Mouse (Mus musculus): Measurements from ENCODE around the gene Sgcd. TPM values are rescaled to one million over a fixed set of nuclear protein-coding genes. Genes with fewer than 3 reads are reported as not detected.

Sgcd gene
- polyA plus RNA-seq, 1 experiment from 2014 or later, result 8.4 TPM

GRCm38 (mm10) chr11:47377421-47377820 lies 611.3 kb downstream of the Sgcd start:
- H3K27ac ChIP-seq (ENCODE audit: poor library complexity, severe bottlenecking), result peak overlapping the region; percentile 79
- H3K4me2 ChIP-seq, result peak overlapping the region; percentile 59
- 0 out of 2 replicates have a peak overlapping the region, but pooled peaks have one; percentile 36 for H3K9ac ChIP-seq
- no peaks in the 10 kb centered on the region for H3K9me3 ChIP-seq (replicated peaks)
- no peaks in the 10 kb centered on the region for H3K36me3 ChIP-seq
- 37% methylated on average over 6 of the region's 6 CpGs for WGBS
- H3K27me3 ChIP-seq (replicated peaks), result no peaks in the 10 kb centered on the region
- peaks cover 21% of the 10 kb centered on the region for H3K4me1 ChIP-seq (replicated peaks)
- peak overlapping the region; percentile 12; the same call in 1 of the 2 replicates for H3K4me3 ChIP-seq
- ATAC-seq (ENCODE audit: insufficient number of reproducible peaks, low FRiP score), result no peak

- Histone ChIP-seq H3K36me3 (no peaks in the 10 kb centered on the region), H3K4me2 (peak overlapping the region; percentile 59), H3K4me3 (peak overlapping the region; percentile 12; the same call in 1 of the 2 replicates), H3K9ac (no peak overlapping the region), H3K4me1 (replicated peaks) (peaks cover 26% of the 10 kb centered on the region), H3K27me3 (replicated peaks) (no peaks in the 10 kb centered on the region), H3K9me3 (replicated peaks) (no peaks in the 10 kb centered on the region), H3K27ac (ENCODE audit: poor library complexity, severe bottlenecking) (peak overlapping the region; percentile 79)
- 43% methylated on average over 1 of the region's 1 CpGs for WGBS
- no peak for ATAC-seq (ENCODE audit: insufficient number of reproducible peaks, low FRiP score)
These were observed 611.9 kb downstream of the Sgcd start for GRCm38 (mm10) chr11:47376915-47377314.

GRCm38 (mm10) chr11:47371616-47372015 lies 617.2 kb downstream of the Sgcd start:
- no peak overlapping the region for H3K9ac ChIP-seq
- no peak for ATAC-seq (ENCODE audit: insufficient number of reproducible peaks, low FRiP score)
- no peak overlapping the region for H3K4me3 ChIP-seq
- no peaks in the 10 kb centered on the region for H3K9me3 ChIP-seq (replicated peaks)
- H3K4me2 ChIP-seq, result no peak overlapping the region
- H3K36me3 ChIP-seq, result peaks cover 2% of the 10 kb centered on the region; the same call in 1 of the 2 replicates
- H3K4me1 ChIP-seq (replicated peaks), result peaks cover 10% of the 10 kb centered on the region
- H3K27me3 ChIP-seq (replicated peaks), result no peaks in the 10 kb centered on the region
- H3K27ac ChIP-seq (ENCODE audit: poor library complexity, severe bottlenecking), result no peak overlapping the region
- 54% methylated on average over 2 of the region's 2 CpGs for WGBS

GRCm38 (mm10) chr11:47351585-47351984 lies 637.2 kb downstream of the Sgcd start:
- Histone ChIP-seq H3K9ac (no peak overlapping the region), H3K4me2 (no peak overlapping the region), H3K4me1 (replicated peaks) (no peaks in the 10 kb centered on the region), H3K27me3 (replicated peaks) (no peaks in the 10 kb centered on the region), H3K36me3 (no peaks in the 10 kb centered on the region), H3K4me3 (no peak overlapping the region), H3K9me3 (replicated peaks) (no peaks in the 10 kb centered on the region), H3K27ac (ENCODE audit: poor library complexity, severe bottlenecking) (no peak overlapping the region)
- 0 out of 2 replicates have a peak, but pooled peaks have one; percentile 63 for ATAC-seq (ENCODE audit: insufficient number of reproducible peaks, low FRiP score)
- WGBS, result 62% methylated on average over 2 of the region's 2 CpGs

- no peak overlapping the region for H3K9ac ChIP-seq
- H3K27ac ChIP-seq (ENCODE audit: poor library complexity, severe bottlenecking), result no peak overlapping the region
- H3K9me3 ChIP-seq (replicated peaks), result no peaks in the 10 kb centered on the region
- H3K36me3 ChIP-seq, result no peaks in the 10 kb centered on the region
- no peak for ATAC-seq (ENCODE audit: insufficient number of reproducible peaks, low FRiP score)
- no peak overlapping the region for H3K4me2 ChIP-seq
- H3K27me3 ChIP-seq (replicated peaks), result no peaks in the 10 kb centered on the region
- H3K4me1 ChIP-seq (replicated peaks), result peaks cover 4% of the 10 kb centered on the region; the same call in 1 of the 2 replicates
- 30% methylated on average over 2 of the region's 2 CpGs for WGBS
- no peak overlapping the region for H3K4me3 ChIP-seq
These were observed 645.3 kb downstream of the Sgcd start for GRCm38 (mm10) chr11:47343486-47343885.

- Histone ChIP-seq H3K27me3 (replicated peaks) (no peaks in the 10 kb centered on the region), H3K36me3 (no peaks in the 10 kb centered on the region), H3K9me3 (replicated peaks) (no peaks in the 10 kb centered on the region), H3K9ac (no peak overlapping the region), H3K4me1 (replicated peaks) (peaks cover 5% of the 10 kb centered on the region), H3K27ac (ENCODE audit: poor library complexity, severe bottlenecking) (no peak overlapping the region), H3K4me2 (no peak overlapping the region), H3K4me3 (no peak overlapping the region)
- WGBS, result 72% methylated on average over 2 of the region's 2 CpGs
- no peak for ATAC-seq (ENCODE audit: insufficient number of reproducible peaks, low FRiP score)
These were observed 655.1 kb downstream of the Sgcd start for GRCm38 (mm10) chr11:47333702-47334101.

GRCm38 (mm10) chr11:47305579-47305978 lies 683.2 kb downstream of the Sgcd start:
- no peaks in the 10 kb centered on the region for H3K36me3 ChIP-seq
- no peak overlapping the region for H3K27ac ChIP-seq (ENCODE audit: poor library complexity, severe bottlenecking)
- no peaks in the 10 kb centered on the region for H3K27me3 ChIP-seq (replicated peaks)
- H3K4me2 ChIP-seq, result no peak overlapping the region
- H3K9ac ChIP-seq, result no peak overlapping the region
- ATAC-seq (ENCODE audit: insufficient number of reproducible peaks, low FRiP score), result no peak
- H3K4me1 ChIP-seq (replicated peaks), result no peaks in the 10 kb centered on the region
- no peak overlapping the region for H3K4me3 ChIP-seq
- no peaks in the 10 kb centered on the region for H3K9me3 ChIP-seq (replicated peaks)

GRCm38 (mm10) chr11:47304702-47305450 lies 683.9 kb downstream of the Sgcd start:
- no peak overlapping the region for H3K4me2 ChIP-seq
- no peak overlapping the region for H3K4me3 ChIP-seq
- no peaks in the 10 kb centered on the region for H3K36me3 ChIP-seq
- no peaks in the 10 kb centered on the region for H3K4me1 ChIP-seq (replicated peaks)
- no peaks in the 10 kb centered on the region for H3K27me3 ChIP-seq (replicated peaks)
- WGBS, result 69% methylated on average over 12 of the region's 12 CpGs
- no peak for ATAC-seq (ENCODE audit: insufficient number of reproducible peaks, low FRiP score)
- H3K27ac ChIP-seq (ENCODE audit: poor library complexity, severe bottlenecking), result no peak overlapping the region
- no peak overlapping the region for H3K9ac ChIP-seq
- no peaks in the 10 kb centered on the region for H3K9me3 ChIP-seq (replicated peaks)

GRCm38 (mm10) chr11:47299777-47300176 lies 689.0 kb downstream of the Sgcd start:
- no peak overlapping the region for H3K27ac ChIP-seq (ENCODE audit: poor library complexity, severe bottlenecking)
- no peak overlapping the region for H3K9ac ChIP-seq
- ATAC-seq (ENCODE audit: insufficient number of reproducible peaks, low FRiP score), result no peak
- no peaks in the 10 kb centered on the region for H3K27me3 ChIP-seq (replicated peaks)
- H3K4me3 ChIP-seq, result no peak overlapping the region
- H3K9me3 ChIP-seq (replicated peaks), result no peaks in the 10 kb centered on the region
- WGBS, result 80% methylated on average over 1 of the region's 1 CpGs
- H3K4me1 ChIP-seq (replicated peaks), result no peaks in the 10 kb centered on the region
- H3K4me2 ChIP-seq, result no peak overlapping the region
- H3K36me3 ChIP-seq, result no peaks in the 10 kb centered on the region

- Histone ChIP-seq H3K27me3 (replicated peaks) (no peaks in the 10 kb centered on the region), H3K4me2 (no peak overlapping the region), H3K9me3 (replicated peaks) (no peaks in the 10 kb centered on the region), H3K4me1 (replicated peaks) (no peaks in the 10 kb centered on the region), H3K9ac (no peak overlapping the region), H3K4me3 (no peak overlapping the region), H3K27ac (ENCODE audit: poor library complexity, severe bottlenecking) (no peak overlapping the region), H3K36me3 (no peaks in the 10 kb centered on the region)
- ATAC-seq (ENCODE audit: insufficient number of reproducible peaks, low FRiP score), result no peak
- WGBS, result 82% methylated on average over 1 of the region's 1 CpGs
These were observed 690.9 kb downstream of the Sgcd start for GRCm38 (mm10) chr11:47297805-47298340.

- WGBS, result 71% methylated on average over 1 of the region's 1 CpGs
- H3K9ac ChIP-seq, result no peak overlapping the region
- H3K27me3 ChIP-seq (replicated peaks), result no peaks in the 10 kb centered on the region
- no peaks in the 10 kb centered on the region for H3K9me3 ChIP-seq (replicated peaks)
- no peak overlapping the region for H3K27ac ChIP-seq (ENCODE audit: poor library complexity, severe bottlenecking)
- 0 out of 2 replicates have a peak, but pooled peaks cover 6% of the 10 kb centered on the region for H3K4me1 ChIP-seq (replicated peaks)
- no peak overlapping the region for H3K4me2 ChIP-seq
- no peaks in the 10 kb centered on the region for H3K36me3 ChIP-seq
- no peak overlapping the region for H3K4me3 ChIP-seq
- no peak for ATAC-seq (ENCODE audit: insufficient number of reproducible peaks, low FRiP score)
These were observed 694.0 kb downstream of the Sgcd start for GRCm38 (mm10) chr11:47294741-47295140.

All from heart, embryonic 12.5 days (tissue).